Mouse (Mus musculus): ENCODE measurements around the gene Rab3d. TPM values are rescaled to one million over a fixed set of nuclear protein-coding genes. Genes with fewer than 3 reads are reported as not detected.
"Not testable (repeated sequence)": the region's sequence is repeated elsewhere in the genome, so short reads cannot be mapped to it uniquely, and the experiment has no call there.

The Rab3d gene
- polyA plus RNA-seq, 2 experiments from 2014 or later = 5.8 to 7.1 TPM

- ATAC-seq = no peak
Measured at GRCm38 (mm10) chr9:21904031-21904430, 14.0 kb downstream of the Rab3d start.

- ATAC-seq = peak; percentile 94
Measured at GRCm38 (mm10) chr9:21901223-21901820, 16.7 kb downstream of the Rab3d start.

GRCm38 (mm10) chr9:21889229-21889628 is 28.8 kb downstream of the Rab3d start:
- no peak for ATAC-seq

GRCm38 (mm10) chr9:21876601-21877000 is 41.4 kb downstream of the Rab3d start:
- no peak for ATAC-seq

GRCm38 (mm10) chr9:21872204-21872603 is 45.8 kb downstream of the Rab3d start:
- no peak for ATAC-seq

- ATAC-seq = no peak
Measured at GRCm38 (mm10) chr9:21870879-21871524, 47.0 kb downstream of the Rab3d start.

GRCm38 (mm10) chr9:21869290-21869689 is 48.7 kb downstream of the Rab3d start:
- ATAC-seq = not testable (repeated sequence)

GRCm38 (mm10) chr9:21867726-21868125 is 50.3 kb downstream of the Rab3d start:
- ATAC-seq = no peak

- no peak for ATAC-seq
Measured at GRCm38 (mm10) chr9:21866641-21867040, 51.4 kb downstream of the Rab3d start.

GRCm38 (mm10) chr9:21865673-21866398 is 52.2 kb downstream of the Rab3d start:
- no peak for ATAC-seq

- no peak for ATAC-seq
Measured at GRCm38 (mm10) chr9:21862181-21862580, 55.8 kb downstream of the Rab3d start.

- ATAC-seq = not testable (repeated sequence)
Measured at GRCm38 (mm10) chr9:21860349-21860748, 57.6 kb downstream of the Rab3d start.

GRCm38 (mm10) chr9:21859606-21860005 is 58.4 kb downstream of the Rab3d start:
- no peak for ATAC-seq

- ATAC-seq = no peak
Measured at GRCm38 (mm10) chr9:21858084-21858483, 59.9 kb downstream of the Rab3d start.

GRCm38 (mm10) chr9:21857501-21857900 is 60.5 kb downstream of the Rab3d start:
- ATAC-seq = no peak

Other genes starting within 250 kb of the Rab3d start
- gene Ldlr, start 194.7 kb downstream of the Rab3d start, polyA plus RNA-seq (2017; shearing (Covaris generic)) = 10 to 100 TPM; 12.6 to 20.6 TPM
- 10 to 100 TPM; 18.7 to 25.8 TPM for gene Spc24, start 157.9 kb downstream of the Rab3d start, polyA plus RNA-seq (2017; shearing (Covaris generic))
- gene Kank2, start 119.4 kb downstream of the Rab3d start, polyA plus RNA-seq (2017; shearing (Covaris generic)) = not detected
- not detected for gene Angptl8, start 82.7 kb downstream of the Rab3d start, polyA plus RNA-seq (2017; shearing (Covaris generic))
- 1 to 10 TPM in 1 of 2 experiments, under 1 TPM in 1; 0.94 to 1.8 TPM for gene Dock6, start 65.6 kb downstream of the Rab3d start, polyA plus RNA-seq (2017; shearing (Covaris generic))
- gene Ccdc159, start 9.3 kb upstream of the Rab3d start, polyA plus RNA-seq (2017; shearing (Covaris generic)) = not detected
- 1 to 10 TPM; 2.6 to 4.7 TPM for gene Tmem205, start 9.4 kb upstream of the Rab3d start, polyA plus RNA-seq (2017; shearing (Covaris generic))
- under 1 TPM; 0.17 to 0.36 TPM for gene Plppr2, start 18.8 kb upstream of the Rab3d start, polyA plus RNA-seq (2017; shearing (Covaris generic))
- 1 to 10 TPM; 2.1 to 3.8 TPM for gene Swsap1, start 37.6 kb upstream of the Rab3d start, polyA plus RNA-seq (2017; shearing (Covaris generic))
- under 1 TPM in 1 of 2 experiments, not detected in 1; 0.36 TPM for gene Epor, start 45.3 kb upstream of the Rab3d start, polyA plus RNA-seq (2017; shearing (Covaris generic))
- gene Rgl3, start 71.3 kb upstream of the Rab3d start, polyA plus RNA-seq (2017; shearing (Covaris generic)) = not detected
- not detected for gene Ccdc151, start 84.4 kb upstream of the Rab3d start, polyA plus RNA-seq (2017; shearing (Covaris generic))
- 10 to 100 TPM; 28.9 to 43.9 TPM for gene Prkcsh, start 84.6 kb upstream of the Rab3d start, polyA plus RNA-seq (2017; shearing (Covaris generic))
- not detected for gene Elavl3, start 133.8 kb upstream of the Rab3d start, polyA plus RNA-seq (2017; shearing (Covaris generic))
- not detected for gene Gm49318, start 153.1 kb upstream of the Rab3d start, polyA plus RNA-seq (2017; shearing (Covaris generic))
- 1 to 10 TPM; 3.3 to 4.0 TPM for gene Zfp653, start 153.2 kb upstream of the Rab3d start, polyA plus RNA-seq (2017; shearing (Covaris generic))
- gene Ecsit, start 167.2 kb upstream of the Rab3d start, polyA plus RNA-seq (2017; shearing (Covaris generic)) = 10 to 100 TPM; 31.0 to 31.1 TPM
- gene Cnn1, start 181.0 kb upstream of the Rab3d start, polyA plus RNA-seq (2017; shearing (Covaris generic)) = not detected
- gene Elof1, start 199.0 kb upstream of the Rab3d start, polyA plus RNA-seq (2017; shearing (Covaris generic)) = 100 to 1,000 TPM in 1 of 2 experiments, 10 to 100 TPM in 1; 96.8 to 108 TPM
- gene Acp5, start 217.5 kb upstream of the Rab3d start, polyA plus RNA-seq (2017; shearing (Covaris generic)) = 100 to 1,000 TPM; 208 to 219 TPM
- gene Pigyl, start 238.7 kb upstream of the Rab3d start, polyA plus RNA-seq (2017; shearing (Covaris generic)) = 10 to 100 TPM; 49.5 to 56.8 TPM

Data from activated CD4-positive, CD25-positive, alpha-beta regulatory T cell, adult 4 months (primary cell).